Mouse (Mus musculus): Measurements from ENCODE around the gene Cpsf7.

The Cpsf7 gene

DNA sequence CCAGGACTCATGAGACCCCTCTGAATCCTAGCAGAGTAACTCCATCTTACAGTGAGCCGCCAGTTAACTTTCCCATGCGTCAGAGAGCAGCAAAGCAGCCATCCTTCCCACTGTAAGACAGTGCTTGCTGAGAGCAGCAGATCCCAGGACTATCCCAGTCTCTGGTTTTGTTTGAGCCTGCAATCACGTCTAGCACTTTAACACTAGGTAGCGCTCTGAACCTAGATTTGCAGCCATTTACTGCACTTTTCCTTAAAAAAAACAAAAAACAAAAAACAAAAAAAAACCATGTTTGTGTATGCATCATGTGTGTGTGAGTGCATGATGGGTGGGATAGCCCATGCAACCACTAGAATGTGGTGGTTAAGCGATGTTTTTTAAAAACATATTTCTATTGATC is 35.0 kb downstream of the Cpsf7 start:
- DNase-seq (ENCODE audit: low read depth), result peak; percentile 89

DNA sequence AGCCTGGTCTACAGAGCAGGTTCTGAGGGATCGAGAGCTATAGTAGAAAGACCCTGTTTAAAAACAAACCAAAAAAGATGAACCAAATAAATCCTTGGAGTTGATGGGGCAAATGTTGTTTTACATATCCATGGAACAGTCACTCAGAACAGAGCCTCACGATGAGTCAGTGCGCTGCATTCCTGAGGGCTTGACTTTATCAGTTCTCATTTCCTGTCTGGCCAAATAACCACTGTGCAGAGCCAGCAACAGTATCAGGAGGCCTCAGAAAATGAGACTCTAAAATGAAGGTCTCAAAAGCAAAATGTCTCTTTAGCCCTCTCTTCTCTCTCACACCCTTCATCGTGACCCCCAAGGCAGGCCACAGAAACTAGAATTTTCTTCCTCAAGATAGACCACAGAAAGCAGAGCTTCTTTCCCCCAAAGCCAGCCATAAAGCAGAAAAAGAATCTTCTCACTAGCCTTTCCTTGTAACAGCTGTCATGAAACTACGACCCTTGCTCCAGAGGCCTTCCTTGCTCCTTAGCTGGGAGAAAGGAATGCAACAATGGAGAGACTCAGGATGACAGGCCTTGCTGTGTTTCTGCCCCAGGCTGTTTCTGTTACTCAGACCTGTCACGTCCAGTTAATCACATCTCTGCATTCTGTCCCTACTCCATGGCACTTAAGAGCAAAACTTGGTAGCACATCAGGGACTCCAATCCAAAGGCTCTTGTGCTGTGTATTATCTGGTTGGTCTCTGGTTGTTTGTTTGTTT is 36.7 kb downstream of the Cpsf7 start:
- peak; percentile 91 for DNase-seq (ENCODE audit: low read depth)

DNA sequence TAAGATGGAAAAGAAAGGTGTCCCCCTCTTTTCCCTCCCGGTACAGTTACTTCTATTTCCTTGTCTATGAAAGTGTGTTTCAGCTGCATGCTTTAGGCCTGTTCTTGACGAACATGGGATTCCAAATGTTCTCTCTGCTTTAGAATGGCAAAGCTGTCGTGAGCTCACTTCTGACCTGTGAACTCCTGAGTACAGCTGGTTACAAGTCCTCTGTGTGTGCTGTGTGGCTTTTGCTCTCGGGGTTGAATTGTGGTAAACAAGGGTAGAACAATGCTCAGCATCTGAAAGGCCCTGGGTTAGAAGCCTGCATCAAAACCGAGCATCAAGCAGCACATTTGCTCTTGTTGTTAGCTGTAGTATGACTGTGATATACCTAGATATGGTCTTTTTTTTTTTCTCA is 37.3 kb downstream of the Cpsf7 start:
- DNase-seq (ENCODE audit: low read depth), result peak; percentile 57

DNA sequence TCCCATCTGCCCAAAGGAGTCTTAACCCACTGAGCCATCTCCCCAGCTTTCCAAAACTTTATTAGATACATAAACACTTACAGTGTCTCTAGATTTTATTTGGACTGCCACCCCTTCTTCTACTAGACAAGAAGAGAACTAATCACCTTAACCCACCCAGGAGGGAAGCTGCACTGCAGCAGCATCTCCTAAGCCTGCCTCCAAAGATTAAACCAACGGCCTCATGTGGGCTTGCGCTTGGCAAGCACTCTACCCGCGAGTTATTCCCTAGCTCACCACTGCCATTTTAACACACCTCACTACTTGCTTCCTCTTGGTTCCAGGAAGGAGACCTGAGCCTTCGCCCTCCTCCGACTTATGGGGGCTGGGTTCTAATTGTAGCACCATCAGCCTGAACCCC is 39.2 kb downstream of the Cpsf7 start:
- DNase-seq (ENCODE audit: low read depth), result no peak

DNA sequence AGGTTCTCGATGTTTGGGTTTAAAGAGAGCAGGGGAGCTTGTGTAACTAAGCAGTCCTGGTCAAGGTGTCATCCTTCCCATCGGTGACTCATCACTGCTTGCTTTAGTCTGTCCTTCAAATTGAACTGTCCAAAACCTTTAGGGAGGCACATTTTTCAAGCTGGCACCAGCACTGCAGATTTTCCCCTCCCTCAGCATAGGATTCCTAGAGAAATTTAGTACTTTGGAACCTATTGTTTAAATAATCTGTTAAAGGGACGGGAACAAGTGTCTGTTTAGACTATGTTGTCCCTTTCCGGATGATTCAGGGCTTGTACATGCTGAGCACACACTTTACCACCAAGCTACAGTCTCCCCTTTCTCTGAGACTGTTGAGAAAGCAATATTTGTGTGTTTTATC is 40.2 kb downstream of the Cpsf7 start:
- DNase-seq (ENCODE audit: low read depth), result peak; percentile 47

DNA sequence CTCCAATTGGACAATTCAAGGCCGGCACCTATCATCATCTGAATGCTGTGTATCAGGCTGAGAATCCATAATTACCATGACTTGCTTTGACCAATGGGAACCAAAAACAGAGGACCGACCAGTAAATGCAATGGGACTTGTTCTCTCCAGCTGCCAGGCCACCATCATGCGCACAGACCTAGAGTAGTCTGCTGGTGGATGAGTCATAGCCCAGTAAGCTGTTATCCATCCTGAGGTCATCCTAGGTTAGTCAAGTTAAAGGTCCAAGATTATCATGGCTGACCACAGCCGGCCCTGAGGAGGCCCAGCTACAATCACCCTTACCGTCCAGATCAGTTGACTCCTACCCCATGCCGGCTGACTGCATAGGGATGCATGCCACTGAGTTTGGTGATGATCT is 44.6 kb downstream of the Cpsf7 start:
- peak; percentile 42 for DNase-seq (ENCODE audit: low read depth)

DNA sequence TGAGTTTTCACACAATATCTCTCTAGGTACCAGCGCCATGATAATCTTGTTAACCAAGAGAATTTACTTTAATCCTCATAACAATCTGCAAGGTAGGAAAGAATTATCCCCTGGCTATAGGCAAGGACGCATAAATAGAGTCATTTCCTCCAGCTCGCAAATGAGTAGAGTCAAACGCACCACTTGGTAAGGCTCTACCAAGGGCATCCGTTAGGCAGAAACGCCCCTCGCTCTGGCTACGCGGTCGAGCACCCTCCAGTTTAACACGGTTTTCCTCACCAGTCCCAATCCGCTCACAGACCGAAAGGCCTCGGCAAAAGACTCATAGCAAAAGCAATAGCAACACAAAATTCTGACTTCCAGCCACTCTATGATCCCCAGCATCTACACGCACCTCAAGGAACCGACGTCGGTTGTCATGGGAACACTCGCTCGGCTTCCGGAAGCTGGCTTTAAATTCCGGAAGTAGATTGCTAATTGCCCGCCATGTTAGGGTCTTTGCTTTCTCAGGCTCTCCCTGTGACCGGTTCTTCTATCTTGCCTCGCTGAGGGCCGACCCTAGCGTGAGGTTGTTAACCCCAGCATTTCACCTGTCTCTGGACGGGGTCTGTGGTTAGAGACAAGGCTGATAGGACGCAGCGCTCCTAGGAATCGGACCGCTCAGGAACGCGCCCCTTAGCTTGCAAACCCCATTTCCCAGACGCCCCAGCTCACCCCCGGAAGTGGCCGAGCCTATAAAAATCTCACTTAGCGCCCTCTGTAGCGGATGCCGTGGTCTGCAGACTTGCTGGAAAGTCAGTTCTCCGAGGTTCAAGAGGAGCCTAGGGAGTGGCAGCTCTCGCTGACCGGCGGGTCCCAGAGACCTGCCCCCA is 51.9 kb downstream of the Cpsf7 start, which contains the start of the genes Cyb561a3 and Tmem138:
TSS of gene Cyb561a3 (plus strand) at position 483 of the 872 bp plus-strand sequence.
TSS of gene Tmem138 (minus strand) at position 673 of the 872 bp plus-strand sequence.
- DNase-seq (ENCODE audit: low read depth), result peak; percentile 96

DNA sequence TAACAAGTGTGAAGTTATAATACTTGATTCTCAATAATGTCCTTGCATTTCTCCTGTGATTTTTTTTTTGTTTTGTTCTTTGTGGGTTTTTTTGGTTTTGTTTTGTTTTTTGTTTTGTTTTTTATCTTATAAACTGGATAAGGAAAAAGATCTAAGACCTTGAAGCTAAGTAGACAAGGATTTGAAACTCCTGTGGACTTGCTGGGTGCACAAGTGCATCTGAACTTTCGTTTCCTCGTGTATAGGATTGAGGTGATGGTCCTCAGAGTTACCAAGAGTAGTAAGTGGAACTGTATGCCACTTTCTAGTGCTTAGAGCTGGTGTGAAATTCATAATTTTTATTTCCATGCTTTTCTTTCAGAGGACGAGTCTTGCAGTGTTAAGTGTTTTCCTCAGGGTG is 55.0 kb downstream of the Cpsf7 start:
- no peak for DNase-seq (ENCODE audit: low read depth)

DNA sequence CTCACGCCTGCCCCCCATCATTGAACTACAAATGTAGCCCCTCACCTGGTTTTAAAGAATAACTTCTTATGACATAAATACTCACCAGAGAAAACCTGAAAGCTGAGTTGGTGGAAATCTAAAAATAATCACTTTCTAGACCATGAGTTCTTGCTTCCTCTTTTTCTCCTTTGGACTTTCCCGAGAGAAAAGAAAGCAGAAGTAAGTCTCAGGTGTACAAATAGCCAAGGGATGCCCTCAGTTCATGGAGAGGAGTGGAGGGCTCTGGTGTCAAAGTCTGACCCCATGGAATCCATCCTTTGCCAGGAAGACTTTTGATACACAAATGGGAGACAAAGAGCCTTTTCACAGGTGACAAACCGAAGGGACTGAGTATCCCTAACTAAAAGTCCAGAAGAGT is 55.7 kb downstream of the Cpsf7 start:
- no peak for DNase-seq (ENCODE audit: low read depth)

DNA sequence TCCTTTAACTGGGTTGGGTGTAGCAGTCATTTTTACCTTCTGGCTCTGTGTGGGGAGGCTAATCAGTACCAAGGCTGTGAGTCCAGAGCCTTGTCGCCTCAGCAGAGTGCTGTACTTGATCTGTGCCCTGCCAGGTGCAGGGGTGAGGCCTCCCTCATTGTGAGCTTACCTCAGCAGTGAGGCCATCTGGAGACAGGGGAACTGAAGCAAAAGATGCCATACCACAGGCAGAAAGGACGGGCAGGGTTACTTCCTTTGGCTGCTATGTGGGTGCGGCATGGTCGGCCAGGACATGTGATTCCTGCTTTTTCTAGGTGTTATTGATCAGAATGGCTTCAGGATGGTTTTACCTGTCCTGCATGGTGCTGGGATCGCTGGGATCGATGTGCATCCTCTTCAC is 56.9 kb downstream of the Cpsf7 start:
- DNase-seq (ENCODE audit: low read depth), result no peak

DNA sequence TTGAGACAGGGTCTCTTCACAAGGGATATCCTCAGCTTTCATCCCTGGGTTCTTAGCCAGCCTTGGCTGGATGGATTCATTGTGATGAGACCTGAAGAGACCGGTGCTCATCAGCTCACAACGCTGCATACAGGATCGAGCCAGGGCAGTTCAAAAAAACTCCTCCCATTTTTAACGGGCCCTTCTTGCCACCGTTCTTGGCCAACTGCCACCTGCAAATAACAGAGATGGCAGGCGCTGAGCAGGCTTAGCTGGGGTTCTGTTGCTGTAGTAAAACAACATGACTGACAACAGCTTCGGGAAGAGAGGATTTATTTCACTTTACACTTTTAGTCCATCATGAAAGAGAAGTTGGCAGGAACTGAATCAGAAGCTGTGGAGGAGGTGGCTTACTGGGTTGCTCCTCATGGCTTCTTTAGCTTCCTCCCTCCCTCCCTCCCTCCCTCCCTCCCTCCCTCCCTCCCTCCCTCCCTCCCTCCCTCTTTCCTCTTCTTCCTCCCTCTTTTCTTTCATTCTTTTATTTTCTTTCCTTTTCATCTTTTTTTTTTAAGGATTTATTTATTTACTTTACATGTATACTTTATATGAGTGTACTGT is 58.6 kb downstream of the Cpsf7 start:
- no peak for DNase-seq (ENCODE audit: low read depth)

DNA sequence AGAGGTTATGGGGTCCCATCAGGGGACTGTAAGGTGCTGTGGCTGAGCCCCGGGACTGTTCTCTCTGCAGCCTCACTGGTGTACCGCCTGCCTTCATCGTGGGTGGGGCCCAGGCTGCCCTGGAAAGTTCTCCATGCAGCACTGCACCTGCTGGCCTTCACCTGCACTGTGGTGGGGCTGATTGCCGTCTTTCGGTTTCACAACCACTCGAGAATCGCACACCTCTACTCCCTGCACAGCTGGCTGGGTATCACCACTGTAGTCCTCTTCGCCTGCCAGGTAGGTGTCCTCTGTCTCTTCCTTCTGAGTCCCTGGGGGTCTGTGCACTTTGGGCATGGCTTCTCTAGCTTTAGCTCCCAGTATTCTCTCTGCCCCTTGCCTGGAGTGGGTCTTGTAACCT is 60.0 kb downstream of the Cpsf7 start:
- no peak for DNase-seq (ENCODE audit: low read depth)

DNA sequence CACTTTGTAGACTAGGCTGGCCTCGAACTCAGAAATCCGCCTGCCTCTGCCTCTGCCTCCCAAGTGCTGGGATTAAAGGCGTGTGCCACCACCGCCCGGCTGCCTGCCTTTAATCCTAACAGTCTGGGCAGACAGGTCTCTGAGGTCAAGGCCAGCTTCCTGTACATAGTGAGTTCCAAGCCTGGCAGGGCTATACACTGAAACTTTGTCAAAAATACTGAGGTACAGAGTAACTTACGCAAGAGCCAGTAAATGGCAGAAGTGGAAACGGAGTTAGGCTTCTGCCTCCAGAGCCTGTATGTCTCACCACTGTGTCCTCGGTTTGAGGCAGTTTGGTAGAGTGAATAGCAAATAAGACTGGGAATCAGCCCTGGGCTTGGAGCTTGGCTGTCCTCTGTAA is 62.2 kb downstream of the Cpsf7 start:
- no peak for DNase-seq (ENCODE audit: low read depth)

DNA sequence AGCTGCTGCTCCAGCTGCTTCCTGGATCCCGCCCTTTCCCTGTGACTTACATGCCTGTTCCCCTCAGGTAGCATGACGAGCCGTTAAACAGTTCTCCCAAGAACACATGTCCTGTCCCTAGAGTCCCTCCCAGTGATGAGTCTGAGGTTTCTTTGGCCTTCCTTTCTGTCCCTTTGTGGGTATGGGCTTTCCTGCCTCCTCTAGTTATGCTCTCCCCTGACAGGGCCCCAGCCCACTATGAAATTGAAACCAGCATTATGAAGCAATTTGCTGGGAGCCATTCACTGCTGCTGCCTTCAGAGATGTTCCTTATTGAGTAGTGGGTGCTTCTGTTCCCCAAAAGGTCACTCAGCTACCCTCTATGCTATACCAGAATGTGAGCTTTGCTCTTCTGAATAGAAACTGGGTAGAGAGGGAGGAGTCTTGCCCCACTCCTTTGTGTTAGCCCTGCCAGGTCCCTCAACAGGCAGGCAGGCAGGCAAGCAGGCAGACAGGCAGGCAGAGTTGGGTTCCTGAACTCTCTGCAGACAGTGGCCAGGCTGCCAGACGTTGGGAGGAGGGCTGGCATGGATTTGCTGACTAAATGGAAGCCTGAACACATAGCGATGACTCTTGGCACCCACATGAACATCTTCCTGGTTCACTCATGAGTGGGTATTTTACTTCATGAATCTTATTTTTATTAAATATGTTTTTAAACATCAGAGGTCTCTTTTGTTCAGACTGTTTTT is 64.2 kb downstream of the Cpsf7 start:
- DNase-seq (ENCODE audit: low read depth), result no peak

DNA sequence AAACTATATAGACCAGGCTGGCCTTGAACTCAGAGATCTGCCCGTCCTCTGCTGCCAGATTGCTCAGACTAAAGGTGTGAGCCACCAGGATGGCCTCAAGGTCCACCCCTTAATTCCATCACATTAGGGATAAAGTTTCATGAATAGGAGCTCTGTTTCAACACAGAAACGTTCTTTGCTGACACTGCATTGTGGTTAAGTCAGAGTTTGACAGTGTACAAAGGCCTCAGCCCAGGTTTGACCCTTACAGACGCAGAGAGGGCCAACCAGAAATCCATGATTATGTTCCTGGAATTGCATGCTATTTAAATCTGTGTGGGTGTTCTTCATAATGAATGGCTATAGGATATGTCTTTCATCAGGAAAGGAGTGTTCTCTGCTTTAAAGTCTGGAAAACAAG is 65.2 kb downstream of the Cpsf7 start:
- DNase-seq (ENCODE audit: low read depth), result no peak

DNA sequence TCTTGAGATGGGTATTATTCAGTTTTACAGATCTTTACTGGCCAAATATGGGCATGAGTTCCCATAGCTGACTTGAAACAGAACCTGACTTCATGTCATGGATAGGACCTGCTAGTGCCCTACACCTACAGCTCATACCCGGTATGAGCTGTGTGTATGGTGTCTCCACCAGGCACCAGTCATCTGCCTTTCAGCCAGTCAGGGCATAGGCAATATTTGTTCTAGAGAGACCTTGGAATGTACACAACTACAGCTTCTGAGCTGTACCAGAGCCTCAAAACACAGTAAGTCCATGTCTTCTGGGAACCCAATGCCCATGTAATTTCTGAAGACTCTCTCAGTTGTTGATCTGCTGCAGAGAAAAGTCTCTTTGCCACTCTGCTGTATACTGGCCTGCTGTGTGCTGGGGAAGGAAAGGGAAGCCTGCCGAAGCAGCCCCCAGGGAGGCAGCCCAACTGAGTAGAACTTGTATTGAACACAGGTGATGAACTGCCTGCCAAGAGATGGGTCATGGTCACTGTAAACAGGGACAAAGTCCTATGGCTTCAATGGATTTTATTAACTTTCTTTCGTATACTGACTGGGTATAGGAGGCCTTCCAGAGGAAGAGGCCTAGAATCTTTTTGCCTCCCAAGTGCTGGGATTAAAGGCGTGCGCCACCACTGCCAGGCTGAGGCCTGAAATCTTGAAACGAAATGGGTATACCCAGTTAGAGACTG is 66.8 kb downstream of the Cpsf7 start:
- DNase-seq (ENCODE audit: low read depth), result no peak
